Mouse (Mus musculus): Measurements from ENCODE around the gene Hist1h4k. TPM values are rescaled to one million over a fixed set of nuclear protein-coding genes. Genes with fewer than 3 reads are reported as not detected.
A peak's percentile ranks its signal among the peaks of the same experiment; 100 is the strongest.
"Not testable (repeated sequence)": the region's sequence is repeated elsewhere in the genome, so short reads cannot be mapped to it uniquely, and the experiment has no call there.

Gene Hist1h4k
- polyA plus RNA-seq, 1 experiment: 14.4 TPM

- no peak for TF ChIP-seq CTCF (IDR thresholded peaks at IDR 0.05; ENCODE audit: extremely low read depth, insufficient read depth, low read length)
- no peak for TF ChIP-seq POLR2A (IDR thresholded peaks at IDR 0.05; ENCODE audit: extremely low read depth, insufficient read depth, low read length)
- H3K4me1 ChIP-seq (ENCODE audit: control insufficient read depth, insufficient read depth, low read length): peaks cover 7% of the 10 kb centered on the region; the same call in 1 of the 2 replicates
Measured at GRCm38 (mm10) chr13:21718381-21719080, 31.8 kb downstream of the Hist1h4k start.

GRCm38 (mm10) chr13:21717397-21718357 is 32.6 kb downstream of the Hist1h4k start, which contains the start of gene Hist1h3h:
Hist1h3h (plus strand) TSS chr13:21717659.
- H3K27ac ChIP-seq (ENCODE audit: insufficient read depth, low read length): peak within 1 kb of the TSS; percentile 97
- H3K4me1 ChIP-seq (ENCODE audit: control insufficient read depth, insufficient read depth, low read length): not testable (repeated sequence)
- H3K4me3 ChIP-seq (ENCODE audit: insufficient read depth, low read length): peak within 1 kb of the TSS; percentile 33
- TF ChIP-seq POLR2A (IDR thresholded peaks at IDR 0.05; ENCODE audit: extremely low read depth, insufficient read depth, low read length): peak; percentile 88

More at GRCm38 (mm10) chr13:21718381-21719080, 31.8 kb downstream of the Hist1h4k start:
- Histone ChIP-seq H3K4me3 (ENCODE audit: insufficient read depth, low read length) (peak overlapping the region; percentile 33; the same call in 1 of the 2 replicates), H3K27ac (ENCODE audit: insufficient read depth, low read length) (no peak overlapping the region)

- H3K27ac ChIP-seq (ENCODE audit: insufficient read depth, low read length): peak overlapping the region; percentile 97
- peak overlapping the region; percentile 33 for H3K4me3 ChIP-seq (ENCODE audit: insufficient read depth, low read length)
- not testable (repeated sequence) for H3K4me1 ChIP-seq (ENCODE audit: control insufficient read depth, insufficient read depth, low read length)
Measured at GRCm38 (mm10) chr13:21716540-21717391, 33.5 kb downstream of the Hist1h4k start.

GRCm38 (mm10) chr13:21715864-21716539 is 34.3 kb downstream of the Hist1h4k start, which contains the start of the genes Hist1h2bl and Hist1h2ai:
Hist1h2bl (minus strand) TSS chr13:21716143.
Hist1h2ai (plus strand) TSS chr13:21716422.
- peak; percentile 97 for TF ChIP-seq POLR2A (IDR thresholded peaks at IDR 0.05; ENCODE audit: extremely low read depth, insufficient read depth, low read length)
- H3K4me3 ChIP-seq (ENCODE audit: insufficient read depth, low read length): peak within 1 kb of the TSS; percentile 33
- not testable (repeated sequence) for H3K4me1 ChIP-seq (ENCODE audit: control insufficient read depth, insufficient read depth, low read length)
- H3K27ac ChIP-seq (ENCODE audit: insufficient read depth, low read length): peak within 1 kb of the TSS; percentile 97

- Histone ChIP-seq H3K27ac (ENCODE audit: insufficient read depth, low read length) (no peak overlapping the region), H3K4me3 (ENCODE audit: insufficient read depth, low read length) (peak overlapping the region; percentile 33), H3K4me1 (ENCODE audit: control insufficient read depth, insufficient read depth, low read length) (peaks cover 5% of the 10 kb centered on the region; the same call in 1 of the 2 replicates)
- TF ChIP-seq CTCF (IDR thresholded peaks at IDR 0.05; ENCODE audit: extremely low read depth, insufficient read depth, low read length): no peak
- no peak for TF ChIP-seq POLR2A (IDR thresholded peaks at IDR 0.05; ENCODE audit: extremely low read depth, insufficient read depth, low read length)
Measured at GRCm38 (mm10) chr13:21715131-21715863, 35.0 kb downstream of the Hist1h4k start.

GRCm38 (mm10) chr13:21714725-21715124 is 35.6 kb downstream of the Hist1h4k start:
- Histone ChIP-seq H3K27ac (ENCODE audit: insufficient read depth, low read length) (no peak overlapping the region), H3K4me1 (ENCODE audit: control insufficient read depth, insufficient read depth, low read length) (peaks cover 5% of the 10 kb centered on the region; the same call in 1 of the 2 replicates), H3K4me3 (ENCODE audit: insufficient read depth, low read length) (peak overlapping the region; percentile 33; the same call in 1 of the 2 replicates)
- no peak for TF ChIP-seq POLR2A (IDR thresholded peaks at IDR 0.05; ENCODE audit: extremely low read depth, insufficient read depth, low read length)
- peak; percentile 54; the same call in 1 of the 2 replicates for TF ChIP-seq CTCF (IDR thresholded peaks at IDR 0.05; ENCODE audit: extremely low read depth, insufficient read depth, low read length)

- TF ChIP-seq CTCF (IDR thresholded peaks at IDR 0.05; ENCODE audit: extremely low read depth, insufficient read depth, low read length): no peak
- no peak for TF ChIP-seq POLR2A (IDR thresholded peaks at IDR 0.05; ENCODE audit: extremely low read depth, insufficient read depth, low read length)
- Histone ChIP-seq H3K4me1 (ENCODE audit: control insufficient read depth, insufficient read depth, low read length) (peaks cover 4% of the 10 kb centered on the region; the same call in 1 of the 2 replicates), H3K4me3 (ENCODE audit: insufficient read depth, low read length) (peak overlapping the region; percentile 85; the same call in 1 of the 2 replicates), H3K27ac (ENCODE audit: insufficient read depth, low read length) (no peak overlapping the region)
Measured at GRCm38 (mm10) chr13:21711698-21712097, 38.6 kb downstream of the Hist1h4k start.
